Mouse (Mus musculus) CH12.LX (cell line): ENCODE data around the gene Trmt11. TPM values are rescaled to one million over a fixed set of nuclear protein-coding genes. Genes with fewer than 3 reads are reported as not detected.

Experiments used
- DNase-seq: peaks from one replicate; pipeline ENCODE4 v3.0.0-alpha.2; 2013; ENCODE audit errors: extremely low read depth
- H3K27ac ChIP-seq: 2 replicates; pipeline ENCODE4 v1.5.1; 2012; ENCODE audit warnings: low read depth, mild to moderate bottlenecking, control low read depth, moderate library complexity; ENCODE audit not compliant: insufficient read depth
- H3K27me3 ChIP-seq: replicated peaks from 2 replicates; pipeline ENCODE3; 2012; ENCODE audit warnings: inconsistent platforms
- H3K36me3 ChIP-seq, 2 experiments: replicated peaks in 1 of 2; 2 replicates each; pipeline versions ENCODE3 to v1.6.1; 2012; ENCODE audit warnings: inconsistent platforms in 1 of 2, low read length in 1 of 2, mild to moderate bottlenecking in 1 of 2, mixed read lengths in 1 of 2, moderate library complexity in 1 of 2; ENCODE audit not compliant: control insufficient read depth in 1 of 2, insufficient read depth in 1 of 2
- H3K4me1 ChIP-seq, 2 experiments: 2 replicates each; pipeline ENCODE4 v1.6.1; 2012; ENCODE audit warnings: inconsistent platforms in 1 of 2, moderate library complexity in 1 of 2; ENCODE audit not compliant: insufficient read depth in 2 of 2, control insufficient read depth in 1 of 2
- H3K4me2 ChIP-seq: 2 replicates; pipeline ENCODE4 v1.6.1; 2012; ENCODE audit warnings: low read depth, mild to moderate bottlenecking, control low read depth; ENCODE audit not compliant: poor library complexity, insufficient read depth, severe bottlenecking
- H3K4me3 ChIP-seq, 3 experiments: fragments of 150-350 bp in 1 of 3; sonication (generic) in 1 of 3; replicated peaks in 1 of 3; 2 replicates each; pipeline versions ENCODE3 to v1.5.1; 2011 to 2012; ENCODE audit warnings: low read depth in 2 of 3, low read length in 2 of 3, mild to moderate bottlenecking in 2 of 3, moderate library complexity in 2 of 3, control low read depth in 1 of 3, improper control_type of control experiment in 1 of 3, inconsistent platforms in 1 of 3, mixed read lengths in 1 of 3; ENCODE audit not compliant: poor library complexity in 1 of 3
- H3K79me2 ChIP-seq: replicated peaks from 2 replicates; pipeline ENCODE4 v1.6.1; 2012; ENCODE audit warnings: mild to moderate bottlenecking, moderate library complexity; ENCODE audit not compliant: control insufficient read depth, poor library complexity, insufficient read depth, severe bottlenecking; ENCODE audit errors: extremely low read depth
- H3K9ac ChIP-seq: 2 replicates; pipeline ENCODE4 v1.6.1; 2012; ENCODE audit warnings: low read depth, mild to moderate bottlenecking, control low read depth, moderate library complexity; ENCODE audit not compliant: insufficient read depth
- H3K9me3 ChIP-seq: replicated peaks from 2 replicates; pipeline ENCODE3; 2012; ENCODE audit warnings: low read length, inconsistent platforms, mixed read lengths
- ETS1 ChIP-seq: conservative IDR thresholded peaks from 2 replicates; pipeline ENCODE4 v1.6.1; 2012; ENCODE audit warnings: low read depth, mild to moderate bottlenecking, inconsistent platforms, low read length, improper control_type of control experiment, moderate library complexity
- RAD21 ChIP-seq: IDR thresholded peaks from 2 replicates; pipeline ENCODE4 v1.6.1; 2011; ENCODE audit warnings: low read depth, mild to moderate bottlenecking, low read length, improper control_type of control experiment, moderate library complexity
- SIN3A ChIP-seq: IDR thresholded peaks from 2 replicates; pipeline ENCODE4 v1.6.1; 2012; ENCODE audit warnings: low read length, improper control_type of control experiment, inconsistent platforms
- TBP ChIP-seq: conservative IDR thresholded peaks from 2 replicates; pipeline ENCODE4 v1.6.1; 2011; ENCODE audit warnings: low read depth, low read length, improper control_type of control experiment
- USF1 ChIP-seq: IDR thresholded peaks from 2 replicates; pipeline ENCODE4 v1.6.1; 2014; ENCODE audit warnings: low read depth, mild to moderate bottlenecking, inconsistent platforms, low read length, improper control_type of control experiment
- USF2 ChIP-seq: conservative IDR thresholded peaks from 2 replicates; pipeline ENCODE4 v1.6.1; 2011; ENCODE audit warnings: low read depth, low read length, improper control_type of control experiment
- ZNF384 ChIP-seq: IDR thresholded peaks from 2 replicates; pipeline ENCODE4 v1.6.1; 2012; ENCODE audit warnings: low read depth, low read length, improper control_type of control experiment, inconsistent platforms
- dilution Hi-C: fragments of 300-500 bp; cut with MboI; formaldehyde crosslinking; loops from 2 replicates; pipeline ENCODE4 v1.14.3; 2020; ENCODE audit warnings: low sequenced_read_pairs; ENCODE audit not compliant: extremely low pct_unique_long_range_greater_than_20kb, extremely low pct_ligation_motif_present
- in situ Hi-C: fragments of 300-500 bp; cut with MboI; formaldehyde crosslinking; loops from 3 replicates; pipeline ENCODE4 v1.14.3; 2019; ENCODE audit warnings: low sequenced_read_pairs, low pct_ligation_motif_present, low pct_unique_long_range_greater_than_20kb, mixed read lengths
- polyA plus RNA-seq: library from polyadenylated mRNA; unstranded; fragments of >175 nt; gene quantifications from 2 replicates; pipeline ENCODE4 v1.2.1, GENCODE M21; 2012; ENCODE audit warnings: low read depth; ENCODE audit not compliant: insufficient read length
- total RNA-seq, 2 experiments: library from RNA; depleted of rRNA; stranded (reverse); fragments of 300-350 nt in 1 of 2; fragments of >200 nt in 1 of 2; gene quantifications; 2 replicates each; pipeline ENCODE4 v1.2.3; 2012 to 2014

The Trmt11 gene
- total and polyA plus RNA-seq, 3 experiments, result 11.9 to 40.3 (median 21.1) TPM

DNA sequence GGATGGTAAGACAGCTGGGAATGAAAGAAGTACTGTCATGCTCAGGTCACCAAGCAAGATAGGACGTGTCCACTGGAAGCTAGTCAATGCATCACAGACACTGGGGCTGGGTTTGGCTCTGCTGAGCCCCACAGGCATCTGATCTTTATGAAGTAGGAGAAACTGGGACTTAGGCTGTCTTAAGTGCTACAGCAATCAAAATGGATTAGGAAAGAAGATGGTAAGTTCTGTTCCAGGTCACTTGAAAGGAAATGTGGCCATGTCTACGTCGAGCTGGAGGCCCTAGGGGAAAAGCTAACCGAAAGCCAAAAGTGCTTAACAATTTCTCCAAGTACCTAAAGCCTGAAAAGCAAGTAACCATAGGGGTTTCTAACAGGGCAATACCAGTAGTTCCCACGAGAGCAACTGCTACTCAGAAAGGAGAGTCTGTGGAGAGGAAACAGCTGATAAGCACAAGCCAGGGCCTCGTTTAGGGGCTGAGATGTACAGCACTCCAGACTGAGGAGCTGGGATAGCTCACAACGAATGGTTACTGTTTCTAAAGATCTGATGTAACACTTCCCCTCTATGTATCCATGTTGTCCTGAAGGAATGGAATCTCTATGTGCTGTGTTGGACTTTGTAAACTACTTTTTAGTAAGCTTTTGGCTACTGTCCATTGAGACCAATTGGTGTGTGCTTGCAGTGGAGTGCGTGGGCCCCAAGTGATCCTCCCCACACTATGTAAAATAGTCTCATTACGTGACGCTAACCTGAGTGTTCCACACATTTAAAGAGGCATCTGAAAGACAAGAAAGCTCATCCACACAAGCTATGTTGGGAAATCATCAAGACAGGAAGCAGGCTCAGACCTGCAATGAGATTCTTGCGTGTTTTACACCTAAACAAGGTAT, 44.6 kb downstream of the Trmt11 start:
- H3K9me3 ChIP-seq, result no peaks in the 10 kb centered on the region
- DNase-seq, result no peak
- in situ Hi-C loops, result no loop called here
- dilution Hi-C loops, result no loop called here
- H3K4me1 ChIP-seq, result peaks cover 0 to 13% of the 10 kb centered on the region in 2 experiments; a peak in 1 of 4 replicates
- peaks cover 28 to 64% of the 10 kb centered on the region in 2 experiments for H3K36me3 ChIP-seq
- H3K79me2 ChIP-seq, result no peaks in the 10 kb centered on the region
- H3K27me3 ChIP-seq, result no peaks in the 10 kb centered on the region
- TF ChIP-seq ZNF384 (no peak), ETS1 (no peak)
- H3K27ac ChIP-seq, result no peak overlapping the region
- no peak overlapping the region for H3K4me2 ChIP-seq
- H3K9ac ChIP-seq, result no peak overlapping the region
- H3K4me3 ChIP-seq, result no peak overlapping the region

DNA sequence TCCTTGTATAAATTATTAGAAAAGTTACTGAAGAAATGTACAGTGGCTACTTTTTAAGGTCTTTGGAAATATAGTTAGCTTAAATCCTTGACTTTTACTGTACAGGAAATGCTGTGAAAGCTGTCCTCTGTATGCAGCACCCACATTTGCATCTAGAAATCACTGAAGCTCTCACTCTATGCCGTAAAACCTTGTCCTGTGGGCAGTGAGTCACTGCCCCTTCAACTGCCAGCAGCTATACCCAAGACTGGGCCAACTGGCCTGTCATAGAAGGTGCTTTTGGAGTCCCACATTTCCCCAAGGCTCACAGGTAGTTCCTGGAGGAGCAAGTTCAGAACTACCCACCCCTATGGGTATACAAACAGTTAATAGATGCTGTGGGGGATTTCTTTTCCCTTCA, 48.2 kb downstream of the Trmt11 start:
- in situ Hi-C loops, result no loop called here
- DNase-seq, result peak; percentile 15
- no peak for TF ChIP-seq USF1
- no peak for TF ChIP-seq RAD21
- TF ChIP-seq USF2, result no peak
- TF ChIP-seq SIN3A, result no peak
- no peaks in the 10 kb centered on the region for H3K27me3 ChIP-seq
- H3K27ac ChIP-seq, result no peak overlapping the region
- H3K4me2 ChIP-seq, result no peak overlapping the region
- H3K4me1 ChIP-seq, result peaks cover 0 to 16% of the 10 kb centered on the region in 2 experiments; a peak in 1 of 4 replicates
- peaks cover 20 to 52% of the 10 kb centered on the region in 2 experiments for H3K36me3 ChIP-seq
- no peaks in the 10 kb centered on the region for H3K79me2 ChIP-seq
- H3K4me3 ChIP-seq, result no peak overlapping the region
- no peaks in the 10 kb centered on the region for H3K9me3 ChIP-seq
- dilution Hi-C loops, result no loop called here
- no peak overlapping the region for H3K9ac ChIP-seq

DNA sequence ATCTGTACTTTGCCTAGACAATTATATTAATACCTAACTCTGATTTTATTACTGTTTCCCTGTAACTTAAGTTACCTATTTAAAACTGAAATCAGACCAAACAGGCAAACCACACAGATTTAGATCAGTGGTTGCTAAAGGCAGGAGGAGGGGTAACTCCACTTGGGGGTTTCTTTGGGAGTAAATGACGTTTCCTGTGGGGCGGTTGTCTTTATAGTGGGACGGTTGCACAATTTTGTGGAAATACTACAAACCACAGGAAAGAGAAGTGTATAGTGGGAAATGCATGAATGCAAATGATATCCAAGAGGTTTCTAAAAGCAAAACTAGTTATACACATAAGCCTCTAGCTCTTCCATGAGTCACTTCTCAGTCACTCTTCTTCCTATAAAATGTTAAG, 50.6 kb downstream of the Trmt11 start:
- in situ Hi-C loops, result no loop called here
- no peak overlapping the region for H3K9ac ChIP-seq
- dilution Hi-C loops, result no loop called here
- no peaks in the 10 kb centered on the region for H3K27me3 ChIP-seq
- H3K36me3 ChIP-seq, result peaks cover 11 to 48% of the 10 kb centered on the region in 2 experiments
- H3K4me3 ChIP-seq, result no peak overlapping the region
- no peak for TF ChIP-seq TBP
- peaks cover 0 to 16% of the 10 kb centered on the region in 2 experiments; a peak in 1 of 4 replicates for H3K4me1 ChIP-seq
- H3K27ac ChIP-seq, result no peak overlapping the region
- DNase-seq, result no peak
- no peaks in the 10 kb centered on the region for H3K79me2 ChIP-seq
- H3K4me2 ChIP-seq, result no peak overlapping the region
- H3K9me3 ChIP-seq, result no peaks in the 10 kb centered on the region
